Mouse (Mus musculus) mesoderm, embryonic 11.5 days (tissue): ENCODE data around the gene Pltp.
A peak's percentile ranks its signal among the peaks of the same experiment; 100 is the strongest.
"Not testable (repeated sequence)": the region's sequence is repeated elsewhere in the genome, so short reads cannot be mapped to it uniquely, and the experiment has no call there.

Experiments
- DNase-seq: peaks from one replicate; pipeline ENCODE4 v3.0.0-alpha.2; 2012; ENCODE audit warnings: low read depth, low spot score

The Pltp gene

DNA sequence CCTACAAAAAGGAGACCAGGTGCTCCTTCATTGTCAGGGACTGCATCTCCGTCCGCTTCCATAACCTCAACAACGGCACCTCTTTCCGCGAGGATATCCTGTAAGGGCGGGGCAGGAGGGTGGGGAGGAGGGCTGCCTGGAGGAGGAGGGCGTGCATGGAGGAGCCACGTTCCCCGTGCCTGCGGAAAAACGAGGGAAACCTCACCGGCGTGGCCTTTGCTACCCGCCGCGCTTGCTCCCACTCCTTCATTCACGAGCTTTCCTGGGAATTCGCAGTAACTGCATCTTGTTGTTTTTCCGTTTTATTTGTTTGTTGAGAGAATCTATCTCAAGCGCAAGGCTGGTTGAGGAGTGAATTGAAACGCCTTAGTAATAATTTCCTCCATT lies 52.2 kb downstream of the Pltp start:
- DNase-seq = no peak

DNA sequence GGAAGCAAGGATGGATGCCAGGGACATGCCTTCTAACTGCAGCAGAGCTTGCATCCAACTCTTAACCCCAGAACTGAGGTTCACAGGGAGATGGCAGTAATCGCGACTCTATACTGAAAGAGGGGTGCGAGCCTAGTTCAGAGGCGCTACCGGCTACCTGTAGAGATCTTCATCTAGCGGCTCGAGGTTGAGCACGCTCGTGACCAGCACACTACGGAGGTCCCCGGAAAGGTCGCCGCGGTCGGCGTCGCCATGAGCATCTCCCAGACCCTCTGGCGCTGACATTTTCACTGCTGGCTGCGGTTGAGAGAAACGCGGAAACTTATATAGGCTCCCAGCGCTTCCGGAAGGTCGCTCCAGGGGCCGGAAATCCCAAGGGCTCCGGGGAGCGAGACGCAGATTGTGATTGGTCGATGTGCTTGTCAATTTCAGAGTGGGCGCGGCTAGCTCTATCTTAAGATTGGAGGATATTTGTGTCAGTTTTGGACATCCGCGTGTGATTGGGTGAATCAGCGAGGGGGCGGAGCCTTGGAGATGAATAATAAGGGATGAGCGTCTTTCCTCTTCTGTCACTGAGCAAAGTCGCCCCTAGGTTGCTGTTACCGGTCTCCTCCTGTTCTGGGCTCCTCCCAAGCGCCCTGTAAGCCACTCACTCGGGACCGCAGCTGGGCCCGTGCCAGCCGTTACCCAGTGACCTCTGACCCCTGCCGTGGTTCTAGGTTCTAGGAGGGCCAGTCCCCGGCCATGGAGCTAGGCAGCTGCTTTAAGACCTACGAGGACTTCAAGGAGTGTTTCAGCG lies 52.8 kb downstream of the Pltp start, which contains the start of the genes Acot8 and Zswim3:
Gene Acot8 (minus strand): TSS at position 350 of the 799 bp plus-strand sequence.
Gene Zswim3 (plus strand): TSS at position 566 of the 799 bp plus-strand sequence.
- peak; percentile 99 for DNase-seq

DNA sequence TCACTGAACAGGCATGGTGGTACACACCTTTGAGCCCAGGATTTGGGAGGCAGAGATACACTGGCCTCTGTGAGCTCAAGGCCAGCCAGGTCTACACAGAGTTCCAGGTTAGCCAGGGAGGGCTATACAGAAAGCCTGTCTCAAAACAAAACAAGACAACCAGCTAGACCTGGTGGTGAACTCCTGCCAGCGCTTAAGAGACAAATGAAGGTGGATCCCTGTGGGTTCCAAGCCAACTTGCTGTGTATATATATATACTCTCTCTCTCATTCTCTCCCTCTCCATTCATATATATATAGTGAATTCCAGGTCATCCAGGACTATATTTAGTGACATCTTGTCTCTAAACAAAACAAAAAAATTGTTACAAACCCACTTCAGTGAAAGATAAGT lies 53.6 kb downstream of the Pltp start:
- DNase-seq = no peak

DNA sequence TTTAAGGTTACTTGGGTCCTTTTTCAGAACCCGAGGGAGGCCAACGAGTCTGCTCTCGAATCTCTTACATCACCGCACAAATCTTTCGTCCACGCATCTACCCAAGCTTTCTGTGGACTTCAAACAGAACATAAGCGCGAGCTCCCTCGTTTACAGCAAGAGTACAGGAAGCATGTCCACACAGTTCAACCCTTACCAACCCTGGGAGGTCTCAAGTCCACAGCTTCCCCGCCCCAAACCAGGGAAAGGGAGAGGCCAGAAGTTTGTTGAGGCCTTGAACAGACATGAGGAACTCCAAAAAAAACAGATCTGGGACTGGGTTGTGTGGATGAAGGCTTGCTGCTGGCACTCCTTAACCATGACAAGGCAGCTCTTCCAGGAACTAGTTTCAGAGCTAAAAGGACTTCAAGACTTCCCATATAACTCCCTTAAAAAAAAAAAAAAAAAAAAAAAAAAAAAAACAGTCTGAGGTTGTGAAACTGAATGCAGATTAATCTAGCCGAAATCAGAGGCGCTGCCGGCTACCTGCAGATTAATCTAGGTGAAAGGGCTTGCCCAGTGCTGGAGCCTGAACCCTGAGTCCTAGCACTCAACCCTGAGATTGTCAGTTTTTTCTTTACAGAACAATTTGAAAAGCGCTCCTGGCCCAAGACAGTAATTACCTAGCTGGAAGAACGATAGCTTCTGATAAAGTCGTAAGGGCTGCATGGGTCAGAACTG lies 54.1 kb downstream of the Pltp start:
- DNase-seq = no peak

DNA sequence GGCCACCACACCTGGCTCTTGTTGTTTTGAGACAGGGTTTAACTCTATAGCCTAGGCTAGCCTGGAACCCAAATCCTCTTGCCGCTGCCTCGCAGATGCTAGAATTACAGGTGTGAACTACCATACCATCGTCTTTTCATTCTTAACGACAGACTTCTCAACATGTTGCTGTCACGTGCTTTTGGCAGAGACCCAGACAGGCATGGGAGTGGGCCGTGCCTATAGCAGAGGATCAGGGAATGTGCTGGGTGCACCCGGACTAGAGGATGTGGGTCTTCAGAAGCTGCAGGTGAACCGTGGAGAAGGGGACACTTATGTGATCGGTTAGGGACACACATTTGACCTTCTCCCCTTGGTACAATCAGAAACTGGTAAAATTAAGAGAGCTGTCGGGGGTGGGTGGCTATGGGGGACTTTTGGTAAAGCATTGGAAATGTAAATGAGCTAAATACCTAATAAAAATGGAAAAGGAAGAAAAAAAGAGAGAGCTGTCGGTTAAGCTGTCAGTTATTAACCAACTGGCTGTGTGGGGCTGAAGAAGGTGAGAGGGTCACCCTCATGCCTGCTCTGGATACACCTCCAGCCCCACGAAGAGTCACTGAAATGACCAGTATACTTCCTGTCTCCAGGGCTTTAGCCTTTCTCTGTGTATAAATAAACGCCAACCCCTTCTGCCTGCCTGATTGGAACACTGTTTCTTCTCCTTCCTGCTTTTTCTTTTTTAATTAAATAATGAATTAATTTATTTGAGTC lies 57.1 kb downstream of the Pltp start:
- no peak for DNase-seq

DNA sequence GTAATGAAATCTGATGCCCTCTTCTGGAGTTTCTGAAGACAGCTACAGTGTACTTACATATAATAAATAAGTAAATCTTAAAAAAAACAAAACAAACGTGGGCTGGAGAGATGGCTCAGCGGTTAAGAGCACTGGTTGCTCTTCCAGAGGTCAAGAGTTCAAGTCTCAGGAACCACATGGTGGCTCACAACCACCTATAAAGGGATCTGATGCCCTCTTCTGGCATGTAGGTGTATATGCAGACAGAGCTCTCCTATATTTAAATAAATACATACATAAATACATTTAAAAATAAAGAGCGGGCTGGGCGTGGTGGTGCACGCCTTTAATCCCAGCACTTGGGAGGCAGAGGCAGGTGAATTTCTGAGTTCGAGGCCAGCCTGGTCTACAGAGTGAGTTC lies 59.0 kb downstream of the Pltp start:
- not testable (repeated sequence) for DNase-seq

DNA sequence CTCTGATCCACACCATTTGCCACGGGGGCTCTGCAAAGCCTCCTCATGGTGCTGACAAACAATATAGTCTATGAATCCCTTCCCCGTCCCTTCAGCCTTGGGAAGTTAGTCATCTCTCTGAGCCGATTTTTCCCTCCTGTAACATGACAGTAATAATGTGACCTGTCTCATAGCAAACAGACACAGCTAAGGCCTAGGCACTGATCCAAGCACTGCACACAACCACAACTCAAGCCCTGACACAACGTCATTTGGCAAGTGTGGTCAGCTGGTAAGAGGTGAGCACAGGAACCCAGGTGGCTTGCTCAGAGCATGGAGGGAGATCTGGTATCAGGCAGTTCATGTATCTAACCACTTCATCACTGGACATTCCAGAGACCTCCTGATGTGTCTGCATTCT lies 61.6 kb downstream of the Pltp start:
- no peak for DNase-seq

DNA sequence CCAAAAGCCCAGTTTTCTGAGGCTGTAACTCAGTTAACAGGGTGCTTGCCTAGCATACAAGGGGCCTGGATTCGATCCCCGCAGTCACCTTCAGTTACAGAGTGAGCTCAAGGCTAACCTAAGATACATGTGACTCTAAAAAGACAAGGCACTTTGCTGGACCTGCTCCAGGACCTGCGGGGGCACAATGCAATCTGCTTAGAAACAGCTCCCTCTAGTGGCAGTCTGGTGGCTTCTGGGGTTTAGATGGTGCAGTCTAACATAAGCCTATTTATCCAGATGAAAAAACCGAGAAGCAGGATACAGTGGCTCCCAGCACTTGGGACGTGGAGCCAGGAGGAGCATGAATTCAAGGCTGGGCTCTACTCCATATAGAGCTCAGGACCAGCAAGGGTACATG lies 63.2 kb downstream of the Pltp start:
- peak; percentile 89 for DNase-seq

DNA sequence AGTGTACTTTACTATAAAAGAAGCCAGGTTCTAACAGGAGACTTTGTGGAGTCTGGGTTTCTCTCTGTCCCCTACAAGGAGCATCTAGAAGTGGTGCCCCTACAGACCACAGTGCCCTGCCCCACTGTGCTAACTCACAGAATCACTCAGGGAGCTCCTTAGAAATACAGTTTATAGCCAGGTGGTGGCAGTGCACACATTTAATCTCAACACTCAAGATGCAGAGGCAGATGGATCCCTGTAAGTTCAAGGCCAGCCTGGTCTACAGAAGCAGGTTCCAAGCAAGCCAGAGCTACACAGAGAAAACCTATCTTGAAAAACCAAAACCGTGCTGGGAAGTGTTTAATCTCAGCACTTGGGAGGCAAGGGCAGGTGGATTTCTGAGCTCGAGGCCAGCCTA lies 63.7 kb downstream of the Pltp start:
- DNase-seq = no peak

DNA sequence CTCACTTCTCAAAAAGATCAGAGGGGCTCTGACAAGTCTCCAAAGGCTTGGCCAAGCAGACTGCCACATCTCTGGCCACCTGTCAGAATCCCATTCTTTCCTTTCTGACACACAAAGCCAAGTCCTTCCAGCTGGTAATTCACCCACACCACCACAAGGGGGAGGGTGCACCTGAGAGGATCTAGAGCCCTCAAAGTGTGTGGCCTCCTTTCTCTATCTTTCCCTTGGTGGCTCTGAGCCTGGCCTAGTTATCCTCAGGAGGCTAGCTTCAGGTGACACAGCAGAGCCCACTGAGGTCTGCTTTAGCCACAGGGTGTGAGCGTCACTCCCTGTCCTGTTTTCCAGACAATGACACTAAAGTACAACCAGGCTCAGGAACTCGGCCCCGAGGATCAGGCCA lies 64.3 kb downstream of the Pltp start:
- DNase-seq = peak; percentile 65

DNA sequence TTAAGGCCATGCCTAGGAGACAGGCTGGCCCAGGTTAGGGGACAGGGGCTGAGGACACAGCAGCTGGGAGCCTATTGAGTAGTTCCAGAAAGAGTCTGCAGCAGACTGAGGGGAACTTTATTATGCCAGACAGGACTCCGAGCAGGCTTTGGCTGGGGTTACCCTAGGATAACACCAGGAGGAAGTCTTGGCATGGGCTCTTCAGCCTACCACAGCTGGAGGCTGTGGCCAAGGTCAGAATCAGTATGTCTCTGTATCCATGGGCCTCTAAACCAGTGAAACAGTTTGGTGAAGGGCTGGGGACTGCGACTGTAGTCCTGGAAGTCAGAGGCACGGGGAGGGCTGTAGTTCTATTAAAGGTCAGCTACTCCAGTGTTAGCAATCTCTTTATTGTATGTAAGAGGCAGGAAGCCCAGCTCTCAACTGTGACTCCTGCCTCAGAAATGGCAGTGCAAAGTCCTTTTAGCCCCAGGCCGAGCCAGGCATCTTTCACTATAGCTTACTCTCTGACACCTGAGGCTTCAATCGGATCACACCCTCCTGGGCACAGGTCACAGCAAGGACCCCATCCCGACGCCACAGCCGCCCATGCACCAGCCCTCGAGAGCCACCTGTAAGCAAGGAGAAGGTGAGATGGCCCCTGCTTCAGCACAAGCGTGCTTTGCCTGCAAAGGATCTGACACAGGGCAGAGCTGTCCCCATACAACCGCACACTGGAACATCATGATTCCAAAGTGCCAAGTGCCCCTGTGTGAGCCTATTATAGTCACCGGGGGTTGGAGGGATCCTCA lies 64.9 kb downstream of the Pltp start:
- no peak for DNase-seq

DNA sequence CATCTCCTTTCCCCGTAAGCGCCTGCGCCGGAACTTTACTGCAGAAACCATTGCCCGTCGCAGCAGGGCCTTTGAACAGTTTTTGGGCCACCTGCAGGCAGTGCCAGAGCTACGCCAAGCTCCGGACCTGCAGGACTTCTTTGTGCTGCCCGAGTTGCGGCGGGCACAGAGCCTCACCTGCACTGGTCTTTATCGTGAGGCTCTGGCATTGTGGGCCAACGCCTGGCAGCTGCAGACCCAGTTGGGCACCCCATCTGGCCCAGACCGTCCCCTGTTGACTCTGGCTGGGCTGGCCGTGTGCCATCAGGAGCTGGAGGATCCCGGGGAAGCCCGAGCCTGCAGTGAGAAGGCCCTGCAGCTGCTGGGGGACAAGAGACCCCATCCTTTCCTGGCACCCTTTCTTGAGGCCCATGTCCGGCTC lies 65.7 kb downstream of the Pltp start:
- DNase-seq = no peak

DNA sequence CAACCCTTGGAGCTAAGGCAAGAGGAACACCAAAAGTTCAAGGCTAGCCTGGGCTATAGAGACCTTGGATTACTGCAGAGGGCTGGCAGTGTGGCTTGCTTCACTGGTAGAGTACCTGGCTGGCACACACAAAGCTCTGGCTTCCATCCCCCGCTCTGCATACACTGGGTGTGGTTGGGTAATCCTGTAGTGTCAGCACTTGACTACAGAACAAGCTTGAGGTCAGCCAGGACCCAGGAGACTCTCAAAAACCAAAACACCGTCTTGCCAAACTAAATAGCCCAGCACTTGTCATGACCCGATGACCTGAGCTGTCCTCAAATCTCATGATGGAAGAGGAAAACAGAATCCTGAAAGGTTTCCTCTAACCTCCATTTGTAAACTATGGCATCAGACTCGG lies 67.1 kb downstream of the Pltp start:
- DNase-seq = no peak
